Mouse (Mus musculus): ENCODE data around the gene Hyal4. TPM values are rescaled to one million over a fixed set of nuclear protein-coding genes. Genes with fewer than 3 reads are reported as not detected.

The Hyal4 gene
- 0.06 TPM in 1 of 2 replicates, not detected in the other for polyA plus RNA-seq (2015; fragmentation: Nextera tagmentation; extraction: Ambion mirVana)

GRCm38 (mm10) chr6:24748029-24748428, at the start of gene Hyal4:
Gene Hyal4 (plus strand): TSS chr6:24748329.

GRCm38 (mm10) chr6:24732945-24733344, 15.2 kb upstream of the Hyal4 start, which contains the start of gene Hyal6:
Gene Hyal6 (plus strand): TSS chr6:24733245.

DNA sequence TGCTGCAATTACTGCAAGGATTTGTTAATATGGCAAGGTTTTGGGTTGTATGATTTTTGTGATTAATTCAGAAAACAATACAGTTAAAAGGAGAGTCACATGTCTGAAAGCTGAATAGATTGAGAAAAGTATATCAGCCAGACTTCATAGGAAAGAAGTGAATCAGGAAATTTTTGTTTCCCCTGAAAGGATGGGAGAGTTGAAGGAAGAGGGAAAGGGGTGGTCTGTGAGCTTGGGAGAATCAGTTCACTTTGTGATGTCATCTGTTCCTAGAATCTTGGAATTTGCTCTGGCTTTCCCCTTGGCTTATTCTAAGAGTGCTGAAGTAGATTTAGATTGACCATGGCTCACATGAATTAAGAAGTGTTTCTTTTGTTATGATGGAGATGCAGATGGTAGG, 42.8 kb downstream of the Hyal4 start, which contains the start of gene Spam1:
Gene Spam1, plus strand, starts transcription at position 301 of the 400 bp plus-strand sequence.

Other genes starting within 250 kb of the Hyal4 start
- 0.09 and 0.23 TPM in 2 replicates for gene Iqub, start 233.3 kb upstream of the Hyal4 start, polyA plus RNA-seq (2015; fragmentation: Nextera tagmentation; extraction: Ambion mirVana)
- 666 and 1,004 TPM in 2 replicates for gene Ndufa5, start 220.3 kb upstream of the Hyal4 start, polyA plus RNA-seq (2015; fragmentation: Nextera tagmentation; extraction: Ambion mirVana)
- 0.03 and 0.04 TPM in 2 replicates for gene Asb15, start 220.2 kb upstream of the Hyal4 start, polyA plus RNA-seq (2015; fragmentation: Nextera tagmentation; extraction: Ambion mirVana)
- 1.2 TPM in 1 of 2 replicates, not detected in the other for gene Lmod2, start 150.6 kb upstream of the Hyal4 start, polyA plus RNA-seq (2015; fragmentation: Nextera tagmentation; extraction: Ambion mirVana)
- gene Wasl, start 83.3 kb upstream of the Hyal4 start, polyA plus RNA-seq (2015; fragmentation: Nextera tagmentation; extraction: Ambion mirVana), result 60.0 and 71.6 TPM in 2 replicates
- gene Hyal6, start 15.1 kb upstream of the Hyal4 start, polyA plus RNA-seq (2015; fragmentation: Nextera tagmentation; extraction: Ambion mirVana), result not detected in 2 replicates
- gene Spam1, start 42.9 kb downstream of the Hyal4 start, polyA plus RNA-seq (2015; fragmentation: Nextera tagmentation; extraction: Ambion mirVana), result not detected in 2 replicates
- 0.43 TPM in 1 of 2 replicates, not detected in the other for gene Hyal5, start 109.7 kb downstream of the Hyal4 start, polyA plus RNA-seq (2015; fragmentation: Nextera tagmentation; extraction: Ambion mirVana)
- 0.28 and 0.55 TPM in 2 replicates for gene Tmem229a, start 208.0 kb downstream of the Hyal4 start, polyA plus RNA-seq (2015; fragmentation: Nextera tagmentation; extraction: Ambion mirVana)